Mouse (Mus musculus) limb, embryonic 12.5 days (tissue): ENCODE measurements around the gene Tbc1d10c. TPM values are rescaled to one million over a fixed set of nuclear protein-coding genes. Genes with fewer than 3 reads are reported as not detected.
A peak's percentile ranks its signal among the peaks of the same experiment; 100 is the strongest.

Experiments used
- ATAC-seq: fragments of 200-750 bp; cut with Nextera tagmentation; 2 replicates; pipeline ENCODE4 v1.8.0; 2017; ENCODE audit warnings: low read depth, moderate TSS enrichment; ENCODE audit not compliant: insufficient number of reproducible peaks, insufficient read depth, low FRiP score, low TSS enrichment
- H3K27ac ChIP-seq: fragments of 300-500 bp; sonication (generic); 2 replicates; pipeline ENCODE4 v1.5.1; 2016; ENCODE audit warnings: mild to moderate bottlenecking, moderate library complexity
- H3K27me3 ChIP-seq: fragments of 300-500 bp; sonication (generic); 2 replicates; pipeline ENCODE4 v1.6.1; 2016; ENCODE audit warnings: mild to moderate bottlenecking, moderate library complexity
- H3K36me3 ChIP-seq: fragments of 300-500 bp; sonication (generic); 2 replicates; pipeline ENCODE4 v1.6.1; 2016; ENCODE audit warnings: mild to moderate bottlenecking, moderate library complexity
- H3K4me1 ChIP-seq: fragments of 300-500 bp; sonication (generic); replicated peaks from 2 replicates; pipeline ENCODE4 v1.6.1; 2016
- H3K4me2 ChIP-seq: fragments of 300-500 bp; sonication (generic); 2 replicates; pipeline ENCODE4 v1.6.1; 2016; ENCODE audit warnings: mild to moderate bottlenecking, moderate library complexity
- H3K4me3 ChIP-seq: fragments of 300-500 bp; sonication (generic); replicated peaks from 2 replicates; pipeline ENCODE4 v1.5.1; 2016; ENCODE audit warnings: mild to moderate bottlenecking
- H3K9ac ChIP-seq: fragments of 300-500 bp; sonication (generic); replicated peaks from 2 replicates; pipeline ENCODE4 v1.6.1; 2016; ENCODE audit warnings: mild to moderate bottlenecking, moderate library complexity
- H3K9me3 ChIP-seq: fragments of 300-500 bp; sonication (generic); 2 replicates; pipeline ENCODE4 v1.6.1; 2016; ENCODE audit warnings: mild to moderate bottlenecking, moderate library complexity
- WGBS: fragments of 180-500 bp; shearing (Covaris S2); methylation state at CpG from one replicate; pipeline ENCODE4 v1.1.7; 2016; 5-methylcytosine and 5-hydroxymethylcytosine counted together
- polyA plus RNA-seq: library from polyadenylated mRNA; unstranded; fragments of >200 nt; fragmentation: Nextera tagmentation; extraction: Ambion mirVana; gene quantifications from 2 replicates; pipeline ENCODE4 v1.2.1, GENCODE M21; 2016

Tbc1d10c gene
- polyA plus RNA-seq, 1 experiment from 2014 or later: 0.60 TPM

- WGBS: 88% methylated on average over 12 of the region's 12 CpGs
- Histone ChIP-seq H3K4me3 (no peak overlapping the region), H3K36me3 (peaks cover 11% of the 10 kb centered on the region), H3K4me1 (peaks cover 38% of the 10 kb centered on the region), H3K4me2 (no peak overlapping the region), H3K9me3 (no peaks in the 10 kb centered on the region), H3K27ac (no peak overlapping the region), H3K9ac (no peak overlapping the region), H3K27me3 (no peaks in the 10 kb centered on the region)
- no peak for ATAC-seq
Observed at GRCm38 (mm10) chr19:4189051-4189620, 1.9 kb downstream of the Tbc1d10c start.

DNA sequence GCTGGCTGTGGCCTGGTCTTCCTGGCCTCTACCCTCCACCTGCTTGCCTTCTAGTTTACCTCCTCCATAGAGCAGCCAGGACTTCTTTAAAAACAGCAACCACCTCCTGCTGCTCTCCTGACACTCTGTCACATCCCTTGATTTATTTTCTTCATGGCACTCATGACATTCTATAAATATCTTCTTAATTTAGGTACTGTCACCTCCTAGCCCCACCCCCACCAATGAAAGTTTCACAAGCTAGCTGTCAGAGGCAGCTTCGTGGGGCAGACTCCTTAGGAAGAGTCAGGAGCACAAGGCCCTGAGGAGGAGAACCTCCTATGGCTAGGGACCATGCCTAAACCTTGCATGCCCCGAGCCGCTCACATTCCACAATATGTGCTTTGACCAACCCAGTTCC, 3.8 kb downstream of the Tbc1d10c start:
- Histone ChIP-seq H3K9ac (no peak overlapping the region), H3K27me3 (no peaks in the 10 kb centered on the region), H3K9me3 (no peaks in the 10 kb centered on the region), H3K36me3 (no peaks in the 10 kb centered on the region), H3K4me3 (no peak overlapping the region), H3K4me1 (peaks cover 22% of the 10 kb centered on the region), H3K4me2 (no peak overlapping the region), H3K27ac (no peak overlapping the region)
- ATAC-seq: no peak
- WGBS: 63% methylated on average over 3 of the region's 3 CpGs

- WGBS: 68% methylated on average over 15 of the region's 15 CpGs
- Histone ChIP-seq H3K27ac (peak overlapping the region; percentile 35), H3K9ac (peak overlapping the region; percentile 40), H3K27me3 (no peaks in the 10 kb centered on the region), H3K4me3 (no peak overlapping the region), H3K9me3 (no peaks in the 10 kb centered on the region), H3K4me1 (peaks cover 13% of the 10 kb centered on the region), H3K36me3 (no peaks in the 10 kb centered on the region), H3K4me2 (no peak overlapping the region)
- ATAC-seq: no peak
Observed at GRCm38 (mm10) chr19:4184976-4185975, 5.8 kb downstream of the Tbc1d10c start.

- peaks cover 13% of the 10 kb centered on the region for H3K4me1 ChIP-seq
- no peaks in the 10 kb centered on the region for H3K9me3 ChIP-seq
- WGBS: 87% methylated on average over 2 of the region's 2 CpGs
- ATAC-seq: no peak
- no peaks in the 10 kb centered on the region for H3K36me3 ChIP-seq
- no peak overlapping the region for H3K9ac ChIP-seq
- H3K27me3 ChIP-seq: no peaks in the 10 kb centered on the region
- H3K27ac ChIP-seq: no peak overlapping the region
- H3K4me3 ChIP-seq: no peak overlapping the region
- no peak overlapping the region for H3K4me2 ChIP-seq
Observed at GRCm38 (mm10) chr19:4183689-4184088, 7.4 kb downstream of the Tbc1d10c start.

GRCm38 (mm10) chr19:4181892-4182291, 9.2 kb downstream of the Tbc1d10c start:
- Histone ChIP-seq H3K4me1 (peaks cover 13% of the 10 kb centered on the region), H3K4me2 (no peak overlapping the region), H3K4me3 (no peak overlapping the region), H3K36me3 (no peaks in the 10 kb centered on the region), H3K9me3 (no peaks in the 10 kb centered on the region), H3K27me3 (no peaks in the 10 kb centered on the region), H3K27ac (no peak overlapping the region), H3K9ac (no peak overlapping the region)
- no peak for ATAC-seq
- 50% methylated on average over 3 of the region's 3 CpGs for WGBS

- Histone ChIP-seq H3K4me3 (no peak overlapping the region), H3K9ac (no peak overlapping the region), H3K4me2 (no peak overlapping the region), H3K27ac (no peak overlapping the region), H3K36me3 (no peaks in the 10 kb centered on the region), H3K27me3 (no peaks in the 10 kb centered on the region), H3K9me3 (no peaks in the 10 kb centered on the region), H3K4me1 (peaks cover 14% of the 10 kb centered on the region)
- WGBS: 86% methylated on average over 7 of the region's 7 CpGs
- no peak for ATAC-seq
Observed at GRCm38 (mm10) chr19:4180411-4180810, 10.7 kb downstream of the Tbc1d10c start.

DNA sequence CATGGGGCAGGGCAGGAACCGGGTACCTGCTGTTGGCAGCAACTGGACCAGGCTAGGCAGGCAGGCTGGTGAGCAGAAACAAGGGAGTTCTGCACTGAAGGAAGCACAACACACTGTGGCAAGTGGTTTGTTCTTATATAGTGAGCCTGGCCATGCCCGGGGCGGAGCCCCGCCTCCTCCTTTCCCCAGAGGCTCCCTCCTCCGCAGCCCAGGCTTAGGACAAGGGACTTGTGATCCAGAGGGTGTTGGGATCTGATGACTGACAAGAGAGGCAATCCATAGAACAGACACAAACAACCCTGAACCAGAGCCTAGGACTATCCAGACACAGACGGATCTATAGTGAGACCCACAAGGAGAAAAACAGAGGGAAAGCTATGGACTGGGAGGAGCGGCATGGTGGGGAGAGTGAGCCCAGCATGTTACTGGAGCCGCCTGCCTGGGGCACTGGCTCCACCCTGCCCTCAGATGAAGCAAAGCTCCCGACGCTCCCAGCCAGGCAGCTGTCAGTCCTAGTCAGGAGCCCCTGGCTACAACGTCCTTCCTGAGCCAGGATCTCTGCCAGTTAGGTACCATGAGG, 15.6 kb downstream of the Tbc1d10c start, which contains the start of gene Carns1:
Gene Carns1 (minus strand): TSS at position 112 of the 580 bp plus-strand sequence.
- Histone ChIP-seq H3K4me1 (peaks cover 19% of the 10 kb centered on the region), H3K9me3 (no peaks in the 10 kb centered on the region), H3K27me3 (peaks cover 6% of the 10 kb centered on the region; the same call in 1 of the 2 replicates), H3K4me2 (peak within 1 kb of the TSS; percentile 49), H3K9ac (peak within 1 kb of the TSS; percentile 60), H3K27ac (no peak within 1 kb of the TSS), H3K36me3 (no peaks in the 10 kb centered on the region), H3K4me3 (peak within 1 kb of the TSS; percentile 24)
- 3% methylated on average over 11 of the region's 11 CpGs for WGBS
- ATAC-seq: peak; percentile 49

- H3K9me3 ChIP-seq: no peaks in the 10 kb centered on the region
- no peaks in the 10 kb centered on the region for H3K36me3 ChIP-seq
- no peak overlapping the region for H3K27ac ChIP-seq
- no peak overlapping the region for H3K4me3 ChIP-seq
- H3K4me2 ChIP-seq: no peak overlapping the region
- no peak for ATAC-seq
- 54% methylated on average over 11 of the region's 11 CpGs for WGBS
- H3K4me1 ChIP-seq: peaks cover 27% of the 10 kb centered on the region
- H3K9ac ChIP-seq: no peak overlapping the region
- peaks cover 6% of the 10 kb centered on the region; the same call in 1 of the 2 replicates for H3K27me3 ChIP-seq
Observed at GRCm38 (mm10) chr19:4172925-4173324, 18.2 kb downstream of the Tbc1d10c start.

DNA sequence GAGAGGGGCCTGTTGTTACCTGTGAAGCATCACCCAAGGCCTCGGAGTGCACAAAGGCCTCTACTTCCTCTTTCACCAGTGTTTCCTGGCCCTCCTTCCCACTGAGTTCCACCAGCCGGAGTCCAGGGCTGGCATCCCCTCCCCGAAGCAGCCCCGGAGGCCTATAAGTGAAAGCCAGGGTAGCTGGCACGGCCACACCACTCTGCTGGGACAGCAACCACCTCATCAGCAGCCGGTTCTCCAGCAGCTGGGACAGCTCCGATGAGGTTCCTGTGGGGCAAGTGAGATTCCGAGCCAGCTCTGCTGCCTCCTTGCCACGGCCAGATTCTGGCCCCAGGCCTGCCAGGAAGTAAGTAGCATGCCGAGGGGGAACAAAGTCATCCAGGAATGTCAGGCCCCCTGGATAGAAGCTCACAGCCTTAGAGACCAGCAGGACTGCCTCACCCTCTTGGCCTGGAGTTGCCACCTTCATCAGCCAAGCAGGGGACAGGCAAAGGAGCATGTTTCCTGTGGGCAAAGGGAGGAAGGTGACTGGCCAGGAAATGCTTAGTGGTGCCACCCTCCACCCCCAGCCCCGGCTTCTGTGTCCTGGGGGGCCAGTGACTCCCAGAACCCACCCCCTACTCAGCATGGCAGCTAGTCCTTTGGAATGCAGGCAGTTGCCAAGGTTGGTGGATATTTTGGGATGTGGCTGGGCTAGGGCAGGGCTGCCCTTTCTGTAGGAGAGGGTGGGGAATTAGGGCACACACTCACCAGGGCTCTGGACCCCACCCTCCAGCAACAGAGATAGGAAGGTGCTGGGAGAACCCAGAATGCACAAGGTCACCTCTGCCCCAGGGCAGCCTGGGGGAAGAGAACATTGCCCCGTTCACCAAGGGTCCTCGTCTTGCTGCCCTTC, 19.4 kb downstream of the Tbc1d10c start:
- H3K4me2 ChIP-seq: no peak overlapping the region
- peaks cover 6% of the 10 kb centered on the region; the same call in 1 of the 2 replicates for H3K27me3 ChIP-seq
- no peak overlapping the region for H3K4me3 ChIP-seq
- no peaks in the 10 kb centered on the region for H3K36me3 ChIP-seq
- H3K9ac ChIP-seq: no peak overlapping the region; the same call in 1 of the 2 replicates
- no peaks in the 10 kb centered on the region for H3K9me3 ChIP-seq
- WGBS: 70% methylated on average over 13 of the region's 13 CpGs
- peaks cover 27% of the 10 kb centered on the region for H3K4me1 ChIP-seq
- ATAC-seq: no peak
- H3K27ac ChIP-seq: no peak overlapping the region

GRCm38 (mm10) chr19:4170723-4171392, 20.2 kb downstream of the Tbc1d10c start:
- H3K9ac ChIP-seq: peak overlapping the region; percentile 6; the same call in 1 of the 2 replicates
- no peaks in the 10 kb centered on the region for H3K9me3 ChIP-seq
- no peaks in the 10 kb centered on the region for H3K36me3 ChIP-seq
- WGBS: 83% methylated on average over 10 of the region's 10 CpGs
- ATAC-seq: no peak
- H3K4me2 ChIP-seq: no peak overlapping the region
- H3K27ac ChIP-seq: no peak overlapping the region
- peaks cover 6% of the 10 kb centered on the region; the same call in 1 of the 2 replicates for H3K27me3 ChIP-seq
- H3K4me1 ChIP-seq: peaks cover 26% of the 10 kb centered on the region
- H3K4me3 ChIP-seq: no peak overlapping the region
